Mouse (Mus musculus) ES-E14 (cell line): ENCODE results near the gene Snrpd2.

Experiments
- CHD2 ChIP-seq: IDR thresholded peaks from 2 replicates; pipeline ENCODE4 v1.6.1; 2014; ENCODE audit warnings: mild to moderate bottlenecking, low read depth, low read length, inconsistent platforms
- MAFK ChIP-seq: IDR thresholded peaks from 2 replicates; pipeline ENCODE4 v1.6.1; 2014; ENCODE audit warnings: mild to moderate bottlenecking, low read depth, low read length, inconsistent platforms; ENCODE audit not compliant: insufficient read depth
- ZC3H11A ChIP-seq: IDR thresholded peaks from 2 replicates; pipeline ENCODE4 v1.6.1; 2012; ENCODE audit warnings: low read depth, mild to moderate bottlenecking, inconsistent platforms, low read length, borderline replicate concordance

- TF ChIP-seq CHD2 = no peak
- no peak; the same call in 1 of the 2 replicates for TF ChIP-seq ZC3H11A
- peak; percentile 32; the same call in 1 of the 2 replicates for TF ChIP-seq MAFK
These were observed 31.3 kb upstream of the Snrpd2 start, which contains the start of gene Gm4969 for GRCm38 (mm10) chr7:19118028-19118771.
